ENCODE assay signal across 13 mouse cellular contexts in genomic region chr5:32153791-32154490, GRCm38 (mm10). TPM values are rescaled to one million over a fixed set of nuclear protein-coding genes. Genes with fewer than 3 reads are reported as not detected.
A peak's percentile ranks its signal among the peaks of the same experiment; 100 is the strongest.
DNase-seq lines count a peak whose midpoint lies in the region; ATAC-seq lines count a peak whose summit lies in the region.
"Had no signal": no experiment of that assay in that cellular context is flagged by ENCODE, and none has a peak within 500 bp of the region (broad histone marks: within the 10 kb centered on the region; RNA-seq: fewer than 3 reads in every experiment).

No protein-coding gene starts in this region.

- no peak for ATAC-seq in neural tube, embryonic 11.5 days (ENCODE audit: insufficient read depth, low FRiP score, low TSS enrichment)
- no peak for ATAC-seq in midbrain, embryonic 12.5 days (ENCODE audit: low FRiP score, low read depth)
- ATAC-seq in granulocyte monocyte progenitor cell, adult 5-6 weeks (replicated peaks; ENCODE audit: poor library complexity, severe bottlenecking), result no peak
- no peak for ATAC-seq in frontal cortex, adult (ENCODE audit: low TSS enrichment)
- ATAC-seq in megakaryocyte progenitor cell, adult 5-6 weeks (replicated peaks; ENCODE audit: poor library complexity), result no peak

- no peaks in the 10 kb centered on the region for H3K9me3 ChIP-seq in neural tube, embryonic 11.5 days (ENCODE audit: control insufficient read depth, low read length)
- H3K9me3 ChIP-seq in midbrain, embryonic 12.5 days, result no peaks in the 10 kb centered on the region
- H3K9me3 ChIP-seq: embryonic facial prominence, embryonic 15.5 days; limb, embryonic 12.5 days had no signal

- WGBS in neural tube, embryonic 11.5 days, result 67% methylated on average over 17 of the region's 17 CpGs
- WGBS in midbrain, embryonic 12.5 days, result 67% methylated on average over 17 of the region's 17 CpGs

- no peaks in the 10 kb centered on the region for H3K27me3 ChIP-seq in neural tube, embryonic 11.5 days (ENCODE audit: control insufficient read depth, insufficient read depth, low read length)
- H3K27me3 ChIP-seq in midbrain, embryonic 12.5 days, result peaks cover 40% of the 10 kb centered on the region
- H3K27me3 ChIP-seq: embryonic facial prominence, embryonic 15.5 days had no signal

- H3K4me3 ChIP-seq in neural tube, embryonic 11.5 days (ENCODE audit: low read depth, low read length), result no peak overlapping the region
- H3K4me3 ChIP-seq in midbrain, embryonic 12.5 days, result peak overlapping the region; percentile 22
- H3K4me3 ChIP-seq: embryonic facial prominence, embryonic 15.5 days; limb, embryonic 12.5 days had no signal

- peak overlapping the region; percentile 39 for H3K4me2 ChIP-seq in neural tube, embryonic 11.5 days (ENCODE audit: low read depth)
- H3K4me2 ChIP-seq in midbrain, embryonic 12.5 days (replicated peaks), result peak overlapping the region; percentile 51
- H3K4me2 ChIP-seq: embryonic facial prominence, embryonic 15.5 days; lung, embryonic 14.5 days had no signal

- DNase-seq in adrenal gland, adult (ENCODE audit: inconsistent age in 2 of 2, low spot score in 1 of 2), result peak; percentile 11 to 53
- DNase-seq in adrenal gland, postnatal 10 days, result no peak
- DNase-seq in neural tube, embryonic 11.5 days (ENCODE audit: low spot score), result no peak
- DNase-seq in neural tube, embryonic 10.5 days (ENCODE audit: extremely low spot score, low spot score), result no peak
- DNase-seq: kidney, adult 11 months; lung, embryonic 14.5 days; thymus, postnatal 36 days had no signal

- H3K27ac ChIP-seq in neural tube, embryonic 11.5 days (ENCODE audit: low read depth, low read length), result no peak overlapping the region
- H3K27ac ChIP-seq in midbrain, embryonic 12.5 days (replicated peaks), result no peak overlapping the region
- H3K27ac ChIP-seq: embryonic facial prominence, embryonic 15.5 days; limb, embryonic 12.5 days had no signal

- H3K9ac ChIP-seq in neural tube, embryonic 11.5 days (ENCODE audit: low read length), result peak overlapping the region; percentile 33; the same call in 1 of the 2 replicates
- H3K9ac ChIP-seq in midbrain, embryonic 12.5 days (replicated peaks), result 0 out of 2 replicates have a peak overlapping the region, but pooled peaks have one; percentile 20
- H3K9ac ChIP-seq: embryonic facial prominence, embryonic 15.5 days; limb, embryonic 12.5 days; lung, embryonic 14.5 days had no signal

- H3K36me3 ChIP-seq in neural tube, embryonic 11.5 days (ENCODE audit: control insufficient read depth, insufficient read depth, low read length), result no peaks in the 10 kb centered on the region
- H3K36me3 ChIP-seq in midbrain, embryonic 12.5 days, result no peaks in the 10 kb centered on the region
- H3K36me3 ChIP-seq: limb, embryonic 12.5 days had no signal

- peaks cover 4% of the 10 kb centered on the region for H3K4me1 ChIP-seq in neural tube, embryonic 11.5 days (ENCODE audit: control insufficient read depth, insufficient read depth, low read length)
- H3K4me1 ChIP-seq in midbrain, embryonic 12.5 days, result peaks cover 14% of the 10 kb centered on the region

RNA-seq across cellular contexts. Expression of gene Fosl2, which starts 18.3 kb away (rescaled TPM):
- 100 to 1,000 TPM; 167 to 194 TPM for total RNA-seq in adrenal gland, postnatal 10 days (2021)
- 0.48 and 0.96 TPM in 2 replicates for polyA plus RNA-seq in neural tube, embryonic 11.5 days (2014; fragmentation: Nextera tagmentation; extraction: Ambion mirVana)
- polyA plus RNA-seq in midbrain, embryonic 12.5 days (2016; fragmentation: Nextera tagmentation; extraction: Ambion mirVana), result 0.81 and 0.96 TPM in 2 replicates
- 23.4 and 24.7 TPM in 2 replicates for total RNA-seq in granulocyte monocyte progenitor cell, adult 5-6 weeks (2014; fragmentation: Nextera tagmentation)
- 9.1 and 11.2 TPM in 2 replicates for total RNA-seq in granulocyte monocyte progenitor cell, adult 5-6 weeks (2017)
- total RNA-seq in megakaryocyte progenitor cell, adult 5-6 weeks (2015), result 20.8 and 25.2 TPM in 2 replicates
- 11.7 and 12.1 TPM in 2 replicates for total RNA-seq in megakaryocyte progenitor cell, adult 5-6 weeks (2017)

Comparison
In these comparisons a context has a peak if more than half of its experiments do, and no peak if none do; other contexts are left out.
1. DNase-seq: peak in adrenal gland, adult (2 of 2); none in adrenal gland, postnatal 10 days (single experiment), neural tube, embryonic 11.5 days (single experiment) and neural tube, embryonic 10.5 days (single experiment).
2. RNA of gene Fosl2, which starts 18.3 kb away (total RNA-seq): 167 to 194 TPM in adrenal gland, postnatal 10 days; 9.1 to 24.7 TPM in granulocyte monocyte progenitor cell, adult 5-6 weeks and 11.7 to 25.2 TPM in megakaryocyte progenitor cell, adult 5-6 weeks; every median in the first group is over 4 times any median in the second.